Mouse (Mus musculus) lung, adult 2 months (tissue): ENCODE data around the gene Lypd3.

Experiments
- CTCF ChIP-seq: fragments of 200-500 bp; IDR thresholded peaks from 2 replicates; pipeline ENCODE4 v1.5.1; 2011; ENCODE audit warnings: mild to moderate bottlenecking, low read length, control low read depth; ENCODE audit not compliant: insufficient read depth
- POLR2A ChIP-seq: fragments of 200-500 bp; IDR thresholded peaks from 2 replicates; pipeline ENCODE4 v1.6.1; 2011; ENCODE audit warnings: low read depth, mild to moderate bottlenecking, control low read depth, low read length, borderline replicate concordance; ENCODE audit errors: extremely low read depth

DNA sequence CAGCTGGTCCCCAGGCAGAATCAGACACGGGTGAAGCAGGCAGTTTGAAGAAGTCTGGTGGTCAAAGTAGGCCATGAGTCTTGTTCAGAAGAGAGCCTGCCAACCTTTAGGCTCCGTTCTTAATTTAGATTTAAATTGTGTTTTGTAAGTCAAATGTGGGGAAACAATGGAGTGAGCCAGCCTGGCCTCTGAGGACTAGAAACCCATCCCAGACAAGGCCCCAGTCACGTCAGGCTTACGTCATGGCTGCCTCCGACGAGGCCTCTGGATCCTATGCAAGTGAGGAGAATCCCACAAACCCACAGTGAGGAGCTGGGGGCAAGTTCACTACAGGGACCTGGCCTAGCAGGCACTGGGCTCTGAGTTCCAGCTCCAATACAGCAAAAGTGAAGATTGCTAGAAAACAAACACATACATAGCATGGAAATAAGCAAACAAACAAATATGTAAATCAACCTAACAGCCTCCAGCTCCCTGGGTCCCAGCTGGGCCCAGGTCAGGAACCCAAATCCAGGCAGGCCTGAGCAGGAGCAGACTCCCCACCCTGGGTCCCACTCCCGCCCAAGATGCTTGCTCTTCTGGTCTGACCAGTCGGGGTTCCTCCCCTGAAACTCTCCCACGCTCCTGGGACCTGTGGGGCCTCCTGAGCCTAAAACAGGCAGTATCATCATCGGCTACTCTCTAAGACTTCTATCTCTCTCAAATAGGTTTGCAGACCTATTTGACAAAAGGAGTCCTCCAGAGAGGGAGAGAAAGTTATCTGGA, 6.1 kb upstream of the Lypd3 start:
- no peak for TF ChIP-seq POLR2A
- no peak for TF ChIP-seq CTCF
